Mouse (Mus musculus) CD8-positive naive resting alpha-beta T cell, adult 2 months (primary cell): ENCODE results near the gene Fitm2.
A peak's percentile ranks its signal among the peaks of the same experiment; 100 is the strongest.

Experiments used
- DNase-seq, 2 experiments: peaks; one replicate each; pipeline ENCODE4 v3.0.0; 2022; ENCODE audit warnings: low read depth in 2 of 2, low spot score in 2 of 2

The Fitm2 gene

DNA sequence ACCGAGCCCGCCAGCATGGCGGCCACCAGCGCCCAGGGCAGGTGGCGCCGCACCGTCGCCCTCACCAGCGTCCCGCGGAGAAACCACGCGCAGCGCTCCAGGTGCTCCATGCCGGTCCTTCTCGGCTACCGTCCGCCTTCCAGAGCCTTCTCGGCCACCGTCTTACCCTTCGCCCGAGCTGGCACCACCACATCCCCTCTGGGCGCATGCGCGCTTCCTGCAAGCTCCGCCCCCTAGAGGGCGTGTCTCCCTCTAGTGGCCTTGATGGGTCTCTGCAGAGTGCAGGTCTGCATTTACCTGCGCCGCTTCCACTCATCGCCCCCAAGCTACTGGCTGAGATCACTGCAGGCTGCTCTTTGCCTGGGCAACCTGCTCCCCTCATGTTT, at the start of gene Fitm2:
Gene Fitm2 (minus strand): TSS at position 164 of the 386 bp plus-strand sequence.
- DNase-seq, result peak; percentile 96

DNA sequence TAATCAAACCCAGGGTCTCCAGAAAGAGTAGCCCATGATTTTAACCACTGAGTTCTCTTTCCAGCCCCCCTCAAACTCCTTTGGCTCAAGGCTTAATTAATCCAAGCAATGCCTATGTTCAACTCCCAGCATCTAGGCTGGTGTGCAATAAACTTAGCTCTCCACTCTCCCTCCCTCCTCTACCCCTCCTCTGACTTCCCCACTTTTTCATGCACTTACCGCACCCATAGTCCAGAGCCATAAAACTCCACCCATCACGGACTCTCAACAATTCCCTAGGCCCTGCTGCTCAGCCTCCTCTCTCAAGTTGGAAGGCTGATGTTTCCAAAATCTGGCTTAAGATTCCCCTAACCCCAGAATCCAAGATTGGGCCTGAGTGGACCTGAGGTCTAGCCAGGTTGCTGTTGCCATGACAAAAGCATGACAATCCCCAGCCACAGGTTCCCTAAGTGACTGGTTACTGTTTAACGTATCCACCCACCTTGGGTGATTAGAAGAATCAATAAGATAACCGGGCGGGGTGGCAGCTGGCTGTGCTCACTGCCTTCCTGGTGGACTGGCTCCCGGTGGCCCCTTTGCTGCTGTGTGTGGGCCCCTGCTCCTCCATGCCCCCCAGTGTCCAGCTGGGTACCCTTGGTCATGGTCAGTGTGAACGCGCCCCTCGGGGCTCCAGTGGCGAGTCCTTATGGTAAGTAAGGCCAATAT, 34.0 kb upstream of the Fitm2 start, which contains the start of gene Hnf4a:
Gene Hnf4a (plus strand): TSS at position 509 of the 705 bp plus-strand sequence.
- DNase-seq, result no peak

- no peak for DNase-seq
Observed at GRCm38 (mm10) chr2:163503191-163503590, 30.8 kb upstream of the Fitm2 start.

- DNase-seq, result no peak
Observed at GRCm38 (mm10) chr2:163502219-163502618, 29.8 kb upstream of the Fitm2 start.

- no peak for DNase-seq
Observed at GRCm38 (mm10) chr2:163494456-163494855, 22.0 kb upstream of the Fitm2 start.

- no peak for DNase-seq
Observed at GRCm38 (mm10) chr2:163493976-163494375, 21.5 kb upstream of the Fitm2 start.

GRCm38 (mm10) chr2:163493031-163493430, 20.6 kb upstream of the Fitm2 start:
- no peak for DNase-seq

GRCm38 (mm10) chr2:163492018-163492417, 19.6 kb upstream of the Fitm2 start, which contains the start of gene R3hdml:
TSS of gene R3hdml (plus strand) at chr2:163492318.
- DNase-seq, result no peak

DNA sequence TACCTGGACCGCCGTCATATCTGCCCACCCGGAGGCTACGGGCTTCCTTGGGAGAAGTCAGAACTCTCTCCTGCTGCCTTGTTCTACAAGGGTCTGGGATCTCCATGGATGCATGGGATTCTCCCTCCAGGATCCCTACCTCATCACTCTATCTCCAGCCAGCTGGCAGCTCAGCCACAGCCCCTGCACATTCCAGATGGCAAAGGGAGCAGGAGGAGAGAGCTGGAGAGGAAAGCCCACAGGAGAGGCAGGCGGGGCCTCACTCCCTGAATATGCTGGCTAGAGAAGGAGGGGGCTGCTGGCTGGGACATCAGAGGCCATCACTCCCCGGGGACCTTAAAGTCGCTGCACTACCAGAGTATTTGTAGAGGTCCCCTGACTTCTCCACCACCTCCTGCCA, 18.9 kb upstream of the Fitm2 start:
- no peak for DNase-seq

DNA sequence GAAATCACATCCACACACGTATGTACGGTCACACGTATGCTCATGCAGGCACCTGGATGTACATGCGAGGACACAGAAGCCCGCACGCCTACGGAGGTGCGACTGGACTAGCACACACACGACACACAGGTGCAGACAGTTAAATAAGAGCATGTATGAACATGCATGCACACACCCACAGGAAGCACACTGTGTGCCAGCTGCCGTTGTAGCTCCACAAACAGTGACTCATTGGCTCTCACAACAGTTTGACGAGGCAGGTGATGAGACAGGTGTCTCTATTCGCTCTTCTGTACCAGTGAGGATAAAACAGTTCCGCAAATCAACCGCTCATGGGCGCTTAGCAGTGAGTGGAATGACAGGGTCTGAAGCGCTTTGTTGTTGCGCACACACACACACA, 18.2 kb upstream of the Fitm2 start:
- DNase-seq, result no peak

- DNase-seq, result no peak
Observed at GRCm38 (mm10) chr2:163489725-163490291, 17.4 kb upstream of the Fitm2 start.

DNA sequence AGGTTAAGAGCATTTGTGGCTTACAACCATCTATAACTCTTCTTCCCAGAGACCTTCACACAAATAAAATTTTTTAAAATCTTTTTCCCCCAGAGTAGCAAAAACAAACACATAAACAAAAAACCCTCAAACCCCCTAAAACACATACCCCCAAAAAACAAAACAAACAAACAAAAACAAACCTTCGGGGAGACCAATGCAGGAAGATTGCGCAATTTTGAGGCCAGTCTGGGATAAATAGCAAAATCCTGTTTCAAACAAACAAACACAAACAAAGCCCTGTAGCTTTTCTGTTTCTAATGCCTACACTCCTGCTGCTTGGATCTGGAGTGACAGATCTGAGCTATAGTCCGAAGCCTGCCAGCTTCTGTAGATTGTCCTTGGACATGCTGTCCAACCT, 14.9 kb upstream of the Fitm2 start:
- DNase-seq, result no peak

- DNase-seq, result no peak
Observed at GRCm38 (mm10) chr2:163481539-163482029, 9.2 kb upstream of the Fitm2 start.

DNA sequence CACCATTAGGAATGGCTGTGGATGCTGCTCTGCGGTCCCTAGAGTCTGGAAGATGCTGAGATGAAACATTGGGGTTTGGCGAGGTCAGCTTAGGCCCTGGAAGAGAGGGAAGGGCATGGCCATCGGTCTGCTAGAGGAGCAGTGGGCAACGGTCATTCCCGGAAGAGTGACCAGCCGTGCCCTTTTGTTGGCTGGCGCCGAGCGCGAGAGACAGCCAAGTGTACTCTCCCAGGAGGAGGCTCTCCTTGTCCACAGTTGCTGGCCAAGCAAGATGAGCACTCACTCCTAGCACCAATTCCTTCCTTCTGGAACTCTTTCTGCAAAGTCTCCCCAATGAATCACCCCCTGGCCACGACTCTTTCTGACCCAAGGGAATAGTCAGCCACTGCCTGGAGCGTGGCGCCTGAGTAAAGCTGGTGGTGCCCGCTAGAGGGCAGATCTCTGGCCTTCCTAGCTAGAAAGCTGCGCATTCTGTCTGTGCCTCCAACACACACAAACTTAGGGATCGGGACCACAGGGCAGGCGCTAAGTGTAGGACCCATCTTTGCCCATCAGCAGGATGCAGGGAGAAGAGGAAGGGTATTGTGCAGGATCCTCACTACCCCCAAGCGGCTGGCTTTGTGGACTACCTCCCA, 7.9 kb upstream of the Fitm2 start:
- DNase-seq, result no peak

- DNase-seq, result no peak
Observed at GRCm38 (mm10) chr2:163471710-163472465, 541 bp downstream of the Fitm2 start.

- no peak for DNase-seq
Observed at GRCm38 (mm10) chr2:163471136-163471535, 1.3 kb downstream of the Fitm2 start.

DNA sequence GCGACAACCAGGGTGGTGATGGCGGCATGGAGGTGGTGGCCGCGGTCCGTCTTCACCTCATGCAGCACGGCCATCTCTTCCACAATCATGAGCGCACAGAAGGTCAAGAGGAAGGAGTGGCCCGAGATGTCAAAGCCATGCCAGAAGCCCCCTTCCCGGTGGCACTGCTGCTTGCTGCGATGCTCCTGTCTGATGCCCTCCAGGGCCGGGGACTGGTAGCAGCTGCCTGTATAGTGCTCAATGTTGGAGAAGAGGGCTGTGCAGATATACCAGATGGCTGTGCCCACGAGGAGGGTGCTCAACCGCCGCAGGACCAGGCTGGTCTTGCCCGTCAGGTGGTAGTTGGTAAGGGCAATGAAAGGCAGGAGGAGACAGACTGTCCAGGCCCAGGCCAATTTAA, 2.7 kb downstream of the Fitm2 start:
- no peak for DNase-seq

DNA sequence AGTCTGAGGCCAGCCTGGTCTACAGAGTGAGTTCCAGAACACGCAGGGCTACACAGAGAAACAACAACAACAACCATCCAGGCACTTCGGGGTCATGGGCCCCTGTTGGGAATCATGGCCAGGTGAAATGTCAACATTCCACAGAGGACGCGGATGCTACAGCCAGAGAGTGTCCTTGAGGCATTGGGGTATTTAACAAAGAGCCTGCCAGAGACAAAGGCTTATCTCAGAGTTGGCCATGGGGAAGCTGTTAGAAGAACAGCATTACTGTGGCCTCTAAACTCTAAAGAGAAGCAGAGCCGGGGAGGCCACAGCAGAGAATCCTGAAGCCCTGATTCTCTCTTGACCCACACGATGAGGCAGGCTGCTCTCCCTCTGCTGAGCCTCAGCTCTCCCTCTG, 3.6 kb downstream of the Fitm2 start:
- no peak for DNase-seq

GRCm38 (mm10) chr2:163467585-163467984, 4.8 kb downstream of the Fitm2 start:
- DNase-seq, result no peak

DNA sequence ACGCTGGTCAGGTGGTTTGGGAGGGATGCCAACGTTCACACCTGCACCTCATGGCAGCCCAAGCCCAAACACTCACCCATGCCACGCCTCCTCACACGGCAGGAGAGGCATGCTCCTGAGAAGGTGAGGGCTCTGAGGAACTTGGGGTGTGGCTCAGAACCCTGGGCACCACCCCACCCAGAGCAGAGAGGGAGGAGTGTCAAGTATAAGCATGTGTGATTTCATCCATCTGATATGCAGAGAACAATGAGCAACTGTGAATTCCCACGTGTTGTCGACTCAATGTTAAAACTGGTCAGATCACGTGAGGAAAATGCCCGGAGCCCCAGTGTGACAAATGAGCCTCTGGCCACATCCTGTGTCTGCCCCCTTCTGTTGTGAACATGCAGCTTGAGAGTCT, 5.7 kb downstream of the Fitm2 start:
- no peak for DNase-seq

DNA sequence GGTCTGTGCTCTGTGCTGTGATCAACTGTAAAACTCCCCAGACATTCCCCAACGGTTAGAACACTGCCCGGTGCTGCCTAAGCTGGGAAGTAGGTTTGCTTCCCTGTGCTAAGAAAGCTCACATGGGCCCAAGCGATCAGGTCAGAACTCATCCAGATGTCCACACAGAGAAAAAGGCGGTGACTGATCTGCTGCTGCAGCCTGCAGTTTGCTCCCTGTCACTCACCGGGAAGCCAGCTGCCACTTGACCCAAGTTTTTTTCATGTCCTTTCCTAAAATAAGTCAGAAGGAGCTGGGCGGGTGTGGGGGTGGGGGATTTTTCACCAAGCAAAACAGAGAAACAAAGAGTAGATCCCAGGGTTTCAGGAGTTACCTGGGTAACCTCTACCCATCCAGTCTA, 7.9 kb downstream of the Fitm2 start:
- no peak for DNase-seq

DNA sequence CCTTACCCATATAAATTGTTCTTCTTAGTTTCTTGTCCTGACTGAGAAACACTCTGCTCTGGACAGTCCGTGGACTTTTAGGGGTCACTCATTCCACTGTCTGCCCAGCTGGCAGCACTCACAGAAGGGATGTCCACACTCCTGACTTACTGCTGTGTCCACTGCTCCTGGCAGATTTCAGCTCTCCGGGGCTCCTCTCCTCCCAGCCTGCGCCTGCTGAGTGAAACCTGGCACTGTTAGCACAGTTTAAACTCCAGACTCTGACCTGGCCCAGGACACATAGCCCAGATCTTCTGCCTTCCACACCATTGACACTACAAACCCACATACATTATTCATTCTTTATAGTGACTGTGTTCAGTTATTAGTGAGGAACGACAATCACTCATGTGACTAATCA, 8.4 kb downstream of the Fitm2 start:
- DNase-seq, result no peak
